Mouse (Mus musculus) neural tube, embryonic 10.5 days (tissue): ENCODE measurements around the gene Dek.

ENCODE experiments used
- DNase-seq: peaks from one replicate; pipeline ENCODE4 v3.0.0-alpha.2; 2017; ENCODE audit warnings: low spot score; ENCODE audit errors: extremely low spot score

Gene Dek

DNA sequence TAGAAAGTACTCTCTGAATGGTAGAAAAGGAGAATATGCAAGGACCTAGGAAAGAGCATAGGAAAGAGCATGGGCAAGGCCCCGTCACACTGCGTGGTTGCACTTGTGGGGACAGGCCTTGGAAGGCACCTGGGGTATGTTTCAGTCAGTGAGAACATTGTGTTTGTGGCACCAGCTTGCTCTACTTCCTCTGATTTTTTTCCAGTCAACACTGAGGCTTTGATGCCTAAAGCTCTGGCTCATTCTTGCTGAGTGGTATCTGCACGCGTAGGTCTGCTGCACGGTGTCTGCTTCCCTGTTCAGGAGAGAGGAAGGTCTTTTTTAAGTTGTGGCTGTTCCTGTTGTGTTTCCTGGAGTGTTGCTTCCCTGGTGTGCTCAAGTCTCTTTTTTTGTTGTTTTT, 49.2 kb downstream of the Dek start:
- no peak for DNase-seq

GRCm38 (mm10) chr13:47056126-47056525, 49.9 kb downstream of the Dek start:
- DNase-seq = no peak

GRCm38 (mm10) chr13:47053971-47054370, 52.0 kb downstream of the Dek start:
- DNase-seq = no peak

- DNase-seq = no peak
These were observed 56.0 kb downstream of the Dek start for GRCm38 (mm10) chr13:47050009-47050408.

GRCm38 (mm10) chr13:47047996-47048395, 58.0 kb downstream of the Dek start:
- no peak for DNase-seq

- DNase-seq = no peak
These were observed 61.4 kb downstream of the Dek start, which contains the start of gene Tpmt for GRCm38 (mm10) chr13:47044617-47044947. Tpmt (minus strand) TSS chr13:47044737.

GRCm38 (mm10) chr13:47043833-47044616, 62.0 kb downstream of the Dek start:
- DNase-seq = peak; percentile 44

- peak; percentile 99 for DNase-seq
These were observed 62.8 kb downstream of the Dek start, which contains the start of gene Kdm1b for GRCm38 (mm10) chr13:47043030-47043680. Kdm1b (plus strand) TSS chr13:47043499.

DNA sequence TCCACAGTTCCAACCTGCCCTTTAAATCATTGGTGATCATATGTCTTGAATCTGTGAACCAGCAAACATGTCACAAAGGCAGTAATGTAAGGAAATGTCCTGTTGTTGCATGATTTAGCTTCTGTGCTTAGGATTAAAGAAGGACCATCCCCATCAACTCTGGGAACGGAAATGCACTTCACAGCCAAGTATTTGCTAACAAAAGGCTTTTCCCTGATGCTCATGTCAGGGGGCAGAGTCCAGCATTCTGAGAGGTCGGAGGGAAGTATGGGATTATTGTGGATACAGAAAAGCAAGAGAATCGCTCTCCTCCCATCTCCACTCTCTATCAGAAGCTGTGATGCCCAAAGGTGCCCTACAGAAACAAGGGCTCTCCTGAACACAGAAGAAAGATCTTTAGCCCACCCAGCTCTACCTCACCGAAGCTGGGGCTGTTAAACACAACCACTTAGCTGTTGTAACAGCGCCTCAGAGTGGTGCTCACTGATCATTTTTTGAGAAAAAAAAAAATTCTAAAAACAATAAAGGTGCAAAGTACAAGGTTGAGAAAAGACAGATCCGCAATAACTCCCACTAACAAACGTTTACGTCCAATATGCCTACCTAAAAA, 63.9 kb downstream of the Dek start:
- DNase-seq = no peak

DNA sequence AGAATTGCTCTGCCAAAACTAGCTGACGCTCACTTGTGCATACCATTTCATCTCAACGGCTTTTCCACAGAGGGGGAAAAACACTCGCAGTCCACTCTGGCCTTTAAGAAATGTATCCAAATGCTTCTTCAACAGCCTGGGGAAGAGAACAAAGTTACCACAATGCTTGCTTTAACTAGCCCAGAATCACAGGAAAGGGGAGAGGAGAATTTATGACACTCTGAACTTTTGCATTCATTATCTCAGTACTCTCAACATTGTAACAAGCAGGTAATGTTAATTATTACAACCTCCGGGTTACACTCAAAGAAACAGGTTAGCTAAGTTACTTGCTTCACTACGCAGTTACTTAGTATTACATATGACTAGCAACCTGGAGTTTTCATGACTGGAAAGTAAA, 65.9 kb downstream of the Dek start:
- DNase-seq = no peak

GRCm38 (mm10) chr13:47037946-47038345, 68.1 kb downstream of the Dek start:
- no peak for DNase-seq
